Mouse (Mus musculus): ENCODE data around the gene Dph2. TPM values are rescaled to one million over a fixed set of nuclear protein-coding genes. Genes with fewer than 3 reads are reported as not detected.
A peak's percentile ranks its signal among the peaks of the same experiment; 100 is the strongest.

Gene Dph2
- 1 to 10 TPM; 9.0 to 9.1 TPM for total RNA-seq (2021)
- long read RNA-seq, experiment 1, transcript Dph2-201 (6 exons, 2,555 nt): major isoform, 8 of 13 reads
- long read RNA-seq, experiment 1, partial matches to known transcripts: 1 of 13 reads
- long read RNA-seq, experiment 1, other reads (novel, unspliced or antisense): 4 of 13 reads
- long read RNA-seq, experiment 2, transcript Dph2-201 (6 exons, 2,555 nt): major isoform, 9 of 11 reads
- long read RNA-seq, experiment 2, partial matches to known transcripts: 1 of 11 reads
- long read RNA-seq, experiment 2, other reads (novel, unspliced or antisense): 1 of 11 reads

DNA sequence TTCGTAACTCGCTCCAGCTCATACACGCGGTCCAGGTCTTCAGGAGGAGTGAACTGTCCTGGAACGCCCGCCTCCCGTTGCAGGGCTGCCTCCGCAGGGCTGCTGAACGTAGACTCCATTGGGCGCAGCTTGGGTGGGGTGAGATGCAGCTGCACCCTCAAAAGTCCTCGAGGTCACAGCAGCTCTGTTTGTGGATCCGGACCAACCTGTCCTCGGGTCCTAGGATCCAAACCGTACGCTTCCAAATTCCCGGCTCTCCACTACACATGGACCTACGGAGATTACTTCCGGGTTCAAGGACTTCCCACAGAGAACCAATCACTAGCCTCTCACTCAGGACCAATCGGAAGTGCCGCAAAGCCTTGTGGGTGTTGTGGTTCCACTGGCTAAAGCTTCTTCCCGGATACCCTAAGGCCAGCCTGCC is at the start of gene Dph2:
Dph2 (minus strand) TSS at position 295 of the 424 bp plus-strand sequence.
- intact Hi-C loops (cut with DNase I): no loop called here
- DNase-seq (ENCODE audit: low spot score in 2 of 2): peak; percentile 84 to 91

DNA sequence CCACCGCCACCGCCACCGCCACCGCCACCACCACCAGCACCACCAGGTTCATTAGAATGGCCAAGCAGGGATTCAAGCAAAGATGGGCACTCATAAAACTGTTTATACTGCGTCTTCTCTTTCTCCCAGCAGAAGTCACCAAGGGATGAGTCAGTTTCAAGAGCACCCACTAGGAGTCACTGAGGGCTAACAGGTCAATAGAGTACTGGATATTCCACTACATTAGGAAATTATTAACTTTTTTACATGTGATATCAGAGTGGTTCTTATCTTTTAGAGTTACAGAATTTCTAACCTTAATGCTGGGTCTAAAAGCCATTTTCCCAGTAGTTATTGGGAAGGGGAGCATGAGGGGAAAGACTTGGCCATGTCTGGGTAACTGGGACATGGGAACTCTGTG is 45.1 kb upstream of the Dph2 start:
- DNase-seq (ENCODE audit: low spot score in 2 of 2): no peak
- intact Hi-C loops (cut with DNase I): no loop called here

DNA sequence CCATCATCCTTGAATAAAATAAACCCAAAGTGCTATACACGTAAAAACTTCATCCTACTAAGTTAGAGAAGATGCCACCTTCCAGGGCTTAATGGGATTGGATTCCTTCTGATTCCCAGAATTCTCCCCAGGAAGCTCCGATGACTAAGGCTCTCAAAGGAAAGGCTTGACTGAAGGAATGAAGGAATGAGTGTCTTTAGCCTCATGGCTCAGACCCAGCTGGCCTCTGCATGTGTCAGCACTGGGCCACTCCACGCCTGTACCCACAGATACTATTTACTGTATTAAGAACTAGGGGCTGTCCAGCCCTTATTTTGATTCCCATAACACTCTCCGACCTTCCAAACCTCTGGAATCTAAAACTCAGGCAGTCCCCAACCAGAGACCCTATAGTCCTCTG is 42.2 kb upstream of the Dph2 start:
- no peak for DNase-seq (ENCODE audit: low spot score in 2 of 2)
- intact Hi-C loops (cut with DNase I): no loop called here

GRCm38 (mm10) chr4:117933248-117933647 is 41.4 kb upstream of the Dph2 start:
- intact Hi-C loops (cut with DNase I): no loop called here
- DNase-seq (ENCODE audit: low spot score in 2 of 2): no peak

DNA sequence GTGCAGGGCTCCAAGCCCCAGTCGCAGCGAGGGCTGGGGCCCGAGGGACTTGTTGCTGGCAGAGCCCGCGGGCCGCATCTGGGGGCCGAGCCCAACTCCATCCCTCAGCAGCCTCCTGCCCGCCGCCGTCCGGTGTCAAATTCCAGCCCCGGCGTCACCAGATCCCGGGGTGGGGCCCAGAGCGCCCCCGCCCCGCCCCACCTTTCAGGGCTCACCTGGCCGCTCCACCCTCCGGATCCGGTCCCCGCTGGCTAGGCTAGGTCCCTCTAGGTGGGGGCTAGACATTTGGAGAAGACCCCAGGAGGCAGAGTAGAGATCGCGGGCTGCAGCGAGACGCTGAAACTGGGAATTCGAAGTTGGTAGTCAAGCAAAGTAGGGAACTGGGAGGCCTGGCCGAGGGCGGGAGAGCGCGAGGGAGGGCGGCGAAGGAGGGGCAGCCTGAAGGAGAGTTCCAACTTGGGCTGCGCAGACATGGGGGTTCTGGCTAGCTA is 37.6 kb upstream of the Dph2 start, which contains the start of gene Artn:
Artn (minus strand) TSS at position 373 of the 491 bp plus-strand sequence.
- no peak for DNase-seq (ENCODE audit: low spot score in 2 of 2)
- intact Hi-C loops (cut with DNase I): loop anchor here (2.0 to 10.0 kb wide), 2 partner anchors 105 to 153 kb away; no protein-coding TSS in a partner anchor

DNA sequence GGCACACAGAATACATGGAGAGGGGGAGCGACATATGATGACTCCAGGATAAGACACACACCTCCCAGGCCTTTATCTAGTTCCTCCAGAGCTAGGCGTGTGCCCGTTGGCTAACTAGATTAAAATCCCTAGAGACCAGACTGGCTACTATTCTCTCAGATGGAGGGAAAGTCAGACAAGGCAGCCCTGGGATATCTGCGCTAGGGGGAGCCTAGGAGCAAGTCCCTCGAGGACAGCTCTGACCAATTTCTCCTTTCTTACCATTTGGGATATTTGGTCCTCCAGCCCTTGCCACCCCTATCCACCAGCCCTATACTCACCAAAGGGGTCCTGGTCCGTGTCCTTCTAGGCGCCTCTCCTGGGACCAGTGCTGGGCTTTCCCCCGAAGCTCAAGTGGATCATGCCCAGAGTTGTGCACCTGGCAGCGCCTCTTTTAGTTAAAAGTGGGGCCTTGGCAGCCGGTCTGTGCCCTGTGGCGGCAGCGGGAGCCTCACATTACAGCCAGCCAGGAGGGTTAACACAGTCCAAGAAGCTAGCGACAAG is 36.9 kb upstream of the Dph2 start:
- DNase-seq (ENCODE audit: low spot score in 2 of 2): peak in 1 of 2 experiments; percentile 55
- intact Hi-C loops (cut with DNase I): loop anchor here (2.0 to 10.0 kb wide), 2 partner anchors 104 to 154 kb away; no protein-coding TSS in a partner anchor

DNA sequence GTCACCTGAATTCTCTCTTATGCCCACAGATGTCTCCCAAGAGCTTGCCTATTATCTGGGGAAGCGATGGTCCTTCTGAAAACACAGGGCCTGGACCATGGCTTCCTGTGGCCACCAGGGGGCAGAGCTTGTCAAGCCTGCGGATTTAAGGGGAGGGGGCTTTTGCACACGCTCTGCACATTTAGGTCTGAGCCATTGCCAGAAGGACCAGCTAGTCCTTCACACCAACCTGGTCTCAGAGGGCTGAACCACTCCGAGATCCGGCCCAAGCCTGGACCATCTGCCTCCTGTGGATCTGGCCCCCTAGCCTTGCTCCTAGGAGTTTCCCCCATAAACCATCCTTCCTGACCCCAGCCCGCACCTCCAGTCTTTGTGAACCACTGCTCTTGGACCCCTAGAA is 36.4 kb upstream of the Dph2 start:
- DNase-seq (ENCODE audit: low spot score in 2 of 2): no peak
- intact Hi-C loops (cut with DNase I): loop anchor here (2.0 to 10.0 kb wide), 2 partner anchors 103 to 155 kb away; no protein-coding TSS in a partner anchor

DNA sequence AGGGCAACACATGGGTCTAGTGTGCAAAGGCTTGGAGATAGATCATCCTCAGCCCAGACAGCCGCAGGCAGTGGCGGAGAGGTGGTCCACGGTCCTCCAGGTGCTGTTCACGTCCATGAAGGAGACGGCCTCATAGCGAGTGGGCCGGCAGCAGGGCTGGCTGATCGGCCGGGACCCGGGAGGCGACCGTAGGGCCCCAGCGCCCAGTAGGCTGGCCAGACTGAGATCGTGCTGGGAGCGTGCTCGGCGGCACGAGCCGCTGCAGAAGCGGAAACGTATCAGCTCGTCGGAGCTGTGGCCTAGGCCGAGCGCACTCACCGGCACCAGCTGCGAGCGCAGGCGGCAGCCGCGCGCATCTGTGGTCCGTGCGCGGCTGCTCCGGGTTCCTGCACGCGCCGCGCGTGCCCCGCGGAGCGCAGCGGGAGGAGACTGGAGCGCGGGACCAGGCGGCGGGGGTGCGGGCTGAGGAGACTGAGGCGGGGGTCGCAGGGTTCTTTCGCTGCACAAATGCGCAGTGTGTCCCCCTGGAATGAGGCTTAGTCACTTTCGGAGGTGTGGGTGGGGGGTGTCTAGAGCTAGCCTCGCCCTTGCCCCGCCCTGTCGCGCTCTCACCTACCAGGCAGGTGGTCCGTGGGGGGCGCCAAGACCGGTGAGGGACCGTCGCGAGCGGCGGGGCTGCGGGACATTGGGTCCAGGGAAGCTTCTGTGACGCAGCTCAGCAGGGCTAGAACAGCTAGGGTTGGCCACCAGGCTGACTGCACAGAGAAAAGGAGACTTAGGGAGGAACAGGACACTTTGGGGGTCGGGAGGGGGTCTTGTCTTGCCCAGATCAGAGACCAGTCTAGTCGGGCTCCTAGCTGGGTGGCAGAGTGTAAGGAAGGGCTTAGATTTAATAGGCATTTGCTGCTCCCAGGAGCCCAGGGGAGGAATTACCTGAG is 35.0 kb upstream of the Dph2 start:
- peak; percentile 69 to 70 for DNase-seq (ENCODE audit: low spot score in 2 of 2)
- intact Hi-C loops (cut with DNase I): loop anchor here (10.0 kb wide), 1 partner anchor 102 kb away; no protein-coding TSS in a partner anchor

DNA sequence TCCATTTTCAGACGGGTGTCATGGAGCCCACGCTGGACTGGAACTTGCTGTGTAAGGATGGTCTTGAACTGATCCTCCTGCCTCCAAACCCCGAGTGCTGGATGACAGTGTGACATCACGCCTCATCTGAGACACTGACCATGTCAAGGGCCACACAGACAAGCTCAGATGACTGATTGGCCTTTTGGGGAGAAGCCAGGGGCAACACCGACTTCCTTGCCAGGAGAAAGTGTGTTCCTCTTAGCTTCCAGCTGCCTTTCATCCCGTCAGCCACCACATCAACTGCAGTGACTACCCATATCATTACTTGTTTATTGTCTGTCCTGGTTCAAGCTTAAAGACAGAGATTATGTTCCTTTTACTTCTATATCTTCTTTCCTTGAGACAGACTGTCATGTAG is 33.1 kb upstream of the Dph2 start:
- DNase-seq (ENCODE audit: low spot score in 2 of 2): no peak
- intact Hi-C loops (cut with DNase I): loop anchor here (10.0 kb wide), 1 partner anchor 100 kb away; no protein-coding TSS in a partner anchor

- intact Hi-C loops (cut with DNase I): loop anchor here (10.0 kb wide), 1 partner anchor 99 kb away; no protein-coding TSS in a partner anchor
- DNase-seq (ENCODE audit: low spot score in 2 of 2): no peak
Measured at GRCm38 (mm10) chr4:117923450-117923849, 31.6 kb upstream of the Dph2 start.

GRCm38 (mm10) chr4:117921358-117921757 is 29.5 kb upstream of the Dph2 start:
- no peak for DNase-seq (ENCODE audit: low spot score in 2 of 2)
- intact Hi-C loops (cut with DNase I): loop anchor here (10.0 kb wide), 1 partner anchor 97 kb away; no protein-coding TSS in a partner anchor

DNA sequence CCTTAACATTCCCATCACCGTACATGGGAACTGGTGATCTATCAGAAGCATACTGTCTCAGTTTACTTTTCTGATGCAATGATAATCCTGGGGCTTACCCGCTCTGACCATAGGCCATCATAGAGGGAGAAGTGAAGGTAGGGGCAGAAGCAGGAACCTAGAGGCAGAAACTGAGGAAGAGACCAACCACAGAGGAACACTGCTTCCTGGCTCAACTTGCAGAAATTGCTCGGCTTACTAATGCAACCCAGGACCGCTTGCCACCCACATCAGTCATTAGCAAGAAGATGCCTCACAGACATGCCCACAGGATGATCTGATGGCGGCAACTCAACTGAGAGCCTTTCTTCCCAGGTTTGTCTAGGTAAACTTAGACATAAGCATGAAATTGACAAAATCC is 26.9 kb upstream of the Dph2 start:
- intact Hi-C loops (cut with DNase I): no loop called here
- no peak for DNase-seq (ENCODE audit: low spot score in 2 of 2)

GRCm38 (mm10) chr4:117918261-117918660 is 26.4 kb upstream of the Dph2 start:
- intact Hi-C loops (cut with DNase I): no loop called here
- DNase-seq (ENCODE audit: low spot score in 2 of 2): no peak

DNA sequence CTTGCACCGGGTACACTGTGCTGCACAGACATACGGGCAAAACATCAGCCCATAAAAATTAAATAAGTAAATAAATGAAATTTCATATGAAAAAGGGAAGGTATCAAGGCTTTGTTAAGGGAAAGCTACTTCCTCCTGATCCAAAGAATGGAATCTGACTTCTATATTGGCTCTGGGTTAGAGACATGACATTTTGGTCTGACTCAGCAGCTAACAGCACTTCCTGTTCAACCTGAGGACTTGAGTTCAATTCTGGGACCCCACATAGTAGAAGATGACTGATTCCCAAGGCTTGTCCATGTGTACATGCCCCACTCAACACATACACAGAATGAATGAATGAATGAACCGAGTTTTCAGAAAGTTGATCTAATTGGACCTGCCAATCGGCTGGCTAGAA is 26.0 kb upstream of the Dph2 start:
- intact Hi-C loops (cut with DNase I): no loop called here
- DNase-seq (ENCODE audit: low spot score in 2 of 2): no peak

- intact Hi-C loops (cut with DNase I): no loop called here
- no peak for DNase-seq (ENCODE audit: low spot score in 2 of 2)
Measured at GRCm38 (mm10) chr4:117917402-117917801, 25.6 kb upstream of the Dph2 start.

DNA sequence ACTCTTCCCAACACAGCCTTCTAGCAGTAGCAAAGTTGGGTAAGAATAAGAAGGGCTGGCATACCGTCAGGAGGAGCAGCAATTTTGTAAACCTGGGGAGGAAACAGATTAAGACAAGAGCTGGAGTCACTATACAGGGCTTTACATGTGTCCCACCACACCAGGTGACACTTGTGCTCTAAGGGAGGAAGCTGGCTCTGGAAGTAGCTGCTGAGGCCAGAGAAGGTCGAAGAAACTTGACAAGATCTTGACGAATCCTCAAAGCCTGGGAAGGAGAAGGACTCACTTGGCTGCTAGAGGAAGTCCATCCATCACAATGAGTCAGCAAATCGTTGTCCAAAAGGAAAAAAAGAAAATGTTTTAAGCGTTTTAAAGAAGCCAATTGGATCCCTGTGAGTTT is 24.6 kb upstream of the Dph2 start:
- DNase-seq (ENCODE audit: low spot score in 2 of 2): no peak
- intact Hi-C loops (cut with DNase I): no loop called here

DNA sequence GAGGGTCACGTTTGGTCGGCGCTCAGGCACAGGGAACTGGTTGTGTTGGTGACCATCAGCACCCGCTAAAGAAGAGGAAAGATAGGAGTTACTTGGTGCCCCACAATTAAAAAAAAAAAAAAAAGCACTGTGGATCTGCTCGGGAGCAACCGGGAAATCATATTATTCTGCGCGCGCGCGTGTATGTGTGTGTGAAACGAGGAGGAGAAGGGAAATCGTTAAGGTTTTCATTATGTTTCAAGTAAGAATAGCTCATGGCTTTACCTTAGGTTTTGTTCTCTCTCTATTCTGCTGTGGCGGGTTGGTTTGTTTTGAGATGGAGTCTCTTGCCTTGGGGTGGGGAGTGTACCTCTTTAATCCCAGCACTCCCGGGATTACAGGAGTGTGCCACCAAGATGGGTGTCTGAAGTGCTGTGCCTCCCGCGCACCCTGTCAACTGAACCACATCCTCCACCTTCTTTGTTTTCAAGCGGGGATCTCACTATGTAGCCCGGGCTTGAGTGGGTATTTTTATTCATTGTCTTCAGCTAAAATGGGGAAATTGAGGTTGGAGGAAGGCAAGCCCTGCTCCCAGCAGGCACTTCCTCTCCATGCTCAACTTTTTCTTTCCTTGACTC is 23.8 kb upstream of the Dph2 start:
- no peak for DNase-seq (ENCODE audit: low spot score in 2 of 2)
- intact Hi-C loops (cut with DNase I): no loop called here

GRCm38 (mm10) chr4:117914591-117915442 is 23.0 kb upstream of the Dph2 start, which contains the start of gene Ipo13:
Gene Ipo13 (minus strand): TSS chr4:117914999.
- peak; percentile 87 to 90 for DNase-seq (ENCODE audit: low spot score in 2 of 2)
- intact Hi-C loops (cut with DNase I): no loop called here
